Mouse (Mus musculus): ENCODE measurements at regions not wholly inside any gene's neighbourhood (a gene's known extent, or its start where the extent isn't known, plus 50 kb on each side); places are given as distances from the start of the nearest gene placed in this dataset.

- TF ChIP-seq EP300 (optimal IDR thresholded peaks at IDR 0.05): no peak
- no peak for TF ChIP-seq CTCF (IDR thresholded peaks at IDR 0.05; ENCODE audit: low read depth)
Observed at GRCm38 (mm10) chr6:36286664-36287063, 101.2 kb upstream of the Chrm2 start.

Measured in stomach, postnatal 0 days (tissue).